Mouse (Mus musculus) gastrocnemius, postnatal 4 days (tissue): ENCODE results near the gene March1. TPM values are rescaled to one million over a fixed set of nuclear protein-coding genes. Genes with fewer than 3 reads are reported as not detected.

Experiments used
- DNase-seq, 2 experiments: peaks; one replicate each; pipeline ENCODE4 v3.0.0; 2021 to 2022; ENCODE audit warnings: low spot score in 2 of 2, mixed read lengths in 2 of 2
- total RNA-seq, 2 experiments: library from RNA; stranded (reverse); gene quantifications; 2 replicates each; pipeline ENCODE4 v1.2.3; 2021

The March1 gene
- total RNA-seq, 2 experiments from 2014 or later: 0.86 to 0.93 TPM

DNA sequence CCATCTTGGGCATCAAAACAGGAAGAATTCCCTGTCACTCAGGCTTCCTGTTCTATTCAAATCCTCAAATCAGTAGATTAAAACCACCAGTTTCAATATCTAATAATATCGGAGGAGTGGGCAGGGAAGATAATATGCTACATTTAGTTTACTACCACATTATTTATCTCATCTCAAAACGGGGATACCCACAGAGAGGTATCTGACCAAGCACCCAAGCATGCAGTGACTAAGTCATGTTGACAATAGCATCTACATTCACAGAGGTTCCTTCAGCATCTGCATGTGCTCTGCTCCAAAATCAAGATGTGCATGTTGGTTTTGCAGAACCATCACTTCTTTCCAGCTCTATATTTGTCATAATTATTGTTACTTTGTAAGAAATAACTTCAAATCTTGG is 364.3 kb downstream of the March1 start:
- no peak for DNase-seq

DNA sequence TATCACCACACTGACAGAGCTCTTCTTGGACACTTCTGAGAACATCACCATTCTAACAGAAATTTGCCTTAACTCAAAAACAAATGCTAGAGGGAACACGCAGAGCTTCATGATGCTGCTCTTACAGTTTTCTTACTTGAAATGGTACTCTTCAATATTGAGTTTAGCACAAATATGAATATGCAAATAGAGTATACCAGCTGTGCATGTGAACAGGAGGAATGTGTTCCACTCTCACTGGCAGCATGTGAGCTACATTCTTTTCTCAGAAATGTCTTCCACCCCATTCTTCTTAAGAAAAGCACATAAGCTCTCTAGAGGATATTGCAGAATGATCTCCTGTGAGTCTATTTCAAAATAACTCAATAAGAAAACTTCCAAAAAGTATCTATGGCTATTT is 370.0 kb downstream of the March1 start:
- no peak for DNase-seq

DNA sequence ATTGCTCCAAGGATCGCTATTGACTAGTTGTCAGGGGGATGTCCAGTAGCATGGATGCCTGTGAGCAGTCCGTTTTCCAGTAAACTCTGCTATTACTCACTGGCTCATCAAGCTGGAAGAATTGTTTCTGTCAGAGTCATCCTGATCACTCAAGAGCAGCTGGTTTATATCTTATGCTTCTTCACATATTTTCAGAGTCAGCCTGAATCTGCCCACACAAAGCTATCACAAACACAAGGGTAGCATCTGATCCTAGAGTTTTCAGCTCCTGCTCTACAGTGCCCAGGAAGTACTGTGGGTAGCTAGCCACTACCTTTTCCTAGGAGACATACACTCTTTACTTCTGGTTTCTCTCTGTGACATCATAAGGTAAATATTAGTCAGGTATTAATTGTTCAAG is 405.1 kb downstream of the March1 start:
- no peak for DNase-seq

GRCm38 (mm10) chr8:66033651-66034050 is 416.0 kb downstream of the March1 start:
- DNase-seq: no peak

DNA sequence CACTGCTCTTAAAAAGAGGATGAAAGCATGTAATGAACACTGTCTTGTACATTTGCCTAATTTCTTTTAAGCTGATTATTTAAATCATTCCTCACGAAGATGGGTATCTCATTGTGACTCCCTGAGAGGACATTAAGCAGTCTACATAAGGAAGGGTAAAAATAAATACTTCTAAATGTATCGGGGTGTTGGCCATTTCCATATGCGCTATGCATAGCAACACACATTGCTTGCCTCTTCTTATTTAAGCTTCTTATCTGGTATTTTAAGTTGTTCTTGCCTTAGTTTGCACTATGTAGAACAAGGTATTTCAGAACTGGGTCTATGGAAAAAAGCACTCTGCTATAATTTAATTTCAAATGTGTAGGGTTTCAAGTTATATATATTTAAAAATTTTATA is 416.7 kb downstream of the March1 start:
- DNase-seq: no peak

DNA sequence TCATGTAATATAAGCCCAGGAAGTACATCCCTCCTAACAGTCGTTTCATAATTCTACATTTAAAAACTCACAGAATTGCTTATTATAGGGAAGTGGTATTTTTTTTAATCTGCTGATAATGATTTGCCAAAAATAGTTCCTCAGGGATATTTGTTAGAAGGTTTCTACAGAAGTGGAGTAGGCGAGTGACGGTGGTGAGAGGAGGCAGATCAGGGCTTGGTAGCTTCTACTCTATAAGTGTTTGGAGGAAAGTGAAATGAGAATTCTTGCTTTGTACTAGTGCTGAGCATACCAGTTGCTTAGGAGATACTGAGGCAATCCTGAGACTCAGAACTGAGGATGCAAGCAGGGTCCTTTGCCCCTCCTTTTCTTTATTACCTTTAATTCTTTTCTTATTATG is 476.5 kb downstream of the March1 start:
- no peak for DNase-seq

DNA sequence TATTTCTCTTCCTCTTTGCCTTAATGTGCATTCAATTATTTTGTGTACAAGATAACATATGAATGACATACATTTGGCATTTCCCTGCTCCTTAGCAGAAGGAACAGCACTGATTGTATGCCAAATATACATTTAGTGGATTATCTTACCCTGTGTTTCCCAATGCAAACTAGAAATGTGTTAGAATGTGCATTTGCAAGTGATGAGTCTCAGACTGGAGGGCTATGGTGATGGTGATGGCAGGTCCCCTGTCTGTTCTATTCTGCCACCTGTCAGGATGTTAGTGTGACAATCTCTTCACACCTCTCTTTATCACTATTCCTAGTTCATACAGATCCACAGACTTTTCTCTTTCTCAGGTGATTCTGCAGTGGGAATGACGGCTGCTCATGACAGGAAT is 480.4 kb downstream of the March1 start:
- DNase-seq: no peak

DNA sequence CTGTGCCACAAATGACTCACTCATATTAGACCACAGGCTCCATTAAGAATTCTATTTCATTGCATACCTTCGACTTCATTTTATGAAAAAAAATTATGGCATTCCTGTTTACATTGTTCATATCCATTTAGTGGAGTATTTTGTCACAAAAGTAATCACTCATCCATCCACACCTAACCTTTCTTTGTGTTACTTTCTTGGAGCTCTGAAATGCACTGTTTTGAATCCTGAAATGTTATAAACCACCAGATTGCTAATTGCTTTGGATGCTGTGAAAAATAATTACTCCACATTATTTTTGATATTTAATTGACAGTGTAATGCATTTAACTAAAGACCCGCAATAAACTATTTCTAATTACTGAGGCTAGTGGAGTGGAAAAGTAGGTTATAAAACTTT is 501.6 kb downstream of the March1 start:
- DNase-seq: no peak

- DNase-seq: no peak
Measured at GRCm38 (mm10) chr8:66159648-66160047, 541.9 kb downstream of the March1 start.

- DNase-seq: no peak
Measured at GRCm38 (mm10) chr8:66166835-66167234, 549.1 kb downstream of the March1 start.

DNA sequence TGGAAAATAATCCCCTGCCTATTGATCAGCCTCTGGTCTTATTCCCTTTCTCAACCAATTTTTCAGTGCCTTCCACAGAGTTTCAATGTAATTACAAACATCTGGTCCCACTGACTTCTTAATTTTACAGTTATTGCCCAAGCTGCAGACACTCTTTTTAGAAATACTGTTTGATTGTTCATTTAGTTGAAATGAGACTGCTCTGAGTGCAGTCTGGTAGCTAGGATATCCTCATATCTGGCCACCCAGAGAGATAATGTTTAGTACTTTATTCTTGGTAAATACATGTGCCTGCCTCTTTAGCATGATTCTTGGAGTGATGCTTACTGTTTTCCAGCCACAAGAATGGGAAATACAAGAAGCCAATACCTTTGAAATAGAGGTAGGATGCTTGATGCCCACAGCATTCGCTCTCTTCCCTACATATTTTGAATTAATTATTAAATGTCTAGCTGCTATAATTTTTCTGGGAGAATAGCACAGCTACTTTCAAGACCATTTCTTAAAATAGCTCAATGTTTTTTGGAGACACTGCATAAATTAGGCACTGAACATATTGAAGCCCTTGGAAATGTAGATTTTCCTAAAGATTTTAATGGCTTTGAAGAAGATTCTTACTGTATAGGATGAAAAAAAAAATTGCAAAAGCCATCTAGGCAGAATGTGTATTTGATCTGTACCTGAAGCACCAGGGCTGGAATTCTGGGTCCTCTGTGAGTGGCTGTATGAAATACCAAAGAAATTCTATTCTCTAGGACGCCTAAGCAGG is 549.9 kb downstream of the March1 start:
- DNase-seq: no peak

GRCm38 (mm10) chr8:66179336-66179735 is 561.6 kb downstream of the March1 start:
- DNase-seq: no peak

- no peak for DNase-seq
Measured at GRCm38 (mm10) chr8:66181265-66181664, 563.6 kb downstream of the March1 start.

DNA sequence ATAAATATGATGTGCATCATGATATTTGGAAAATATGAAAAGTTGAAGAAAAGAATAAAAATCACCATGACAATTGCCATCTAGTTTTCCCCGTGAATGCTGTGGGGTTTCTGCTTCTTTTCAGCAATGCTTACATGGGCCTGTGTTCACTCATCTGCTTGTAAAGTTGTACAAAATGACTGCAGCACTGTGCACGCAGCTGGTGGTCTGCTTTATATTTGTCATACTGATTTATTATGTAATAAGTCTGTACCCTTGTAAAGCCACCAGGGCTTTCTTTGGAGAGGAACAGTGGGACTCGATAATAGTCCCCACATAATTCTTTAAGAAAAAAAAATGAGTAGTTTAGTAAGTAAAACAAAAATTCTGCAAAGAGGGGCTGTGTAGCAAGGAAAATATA is 564.6 kb downstream of the March1 start:
- no peak for DNase-seq

DNA sequence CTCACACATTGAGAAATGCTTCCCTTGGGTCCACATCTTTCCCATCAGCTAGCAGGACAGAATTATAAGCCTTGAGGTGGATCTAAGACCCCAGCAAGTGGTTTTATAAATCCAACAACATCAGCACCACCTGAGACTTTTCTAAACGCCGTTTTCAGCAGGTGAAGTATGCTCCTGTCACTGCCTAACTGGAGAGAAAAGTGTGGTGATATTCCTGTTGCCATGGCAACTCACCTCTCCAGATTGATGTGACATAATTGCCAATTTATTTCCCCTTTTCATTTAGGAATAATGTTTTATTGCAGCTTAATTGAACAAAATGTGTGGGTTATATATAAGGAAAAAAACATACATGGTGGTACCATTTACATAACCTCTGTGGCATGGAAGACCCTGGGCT is 565.8 kb downstream of the March1 start:
- no peak for DNase-seq

GRCm38 (mm10) chr8:66185226-66185625 is 567.5 kb downstream of the March1 start:
- DNase-seq: no peak

DNA sequence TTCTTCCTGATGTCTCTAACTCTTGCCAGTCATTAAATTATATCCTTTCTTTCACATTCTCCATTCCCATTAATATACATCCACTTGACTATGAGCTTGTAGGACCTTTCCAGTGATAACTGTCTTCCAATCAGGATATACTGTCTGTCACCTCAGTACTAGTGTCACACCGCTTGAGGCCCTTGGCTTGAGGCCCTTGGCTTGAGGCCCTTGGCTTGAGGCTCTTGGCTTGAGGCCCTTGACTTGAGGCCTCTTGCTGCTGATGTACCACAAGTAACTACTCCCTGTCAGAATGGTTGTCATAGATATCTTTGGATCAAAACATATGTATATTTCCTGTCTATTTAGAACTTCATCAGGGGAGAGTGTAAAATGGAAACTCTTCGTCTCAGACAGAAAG is 576.7 kb downstream of the March1 start:
- no peak for DNase-seq

GRCm38 (mm10) chr8:66200169-66200568 is 582.5 kb downstream of the March1 start:
- DNase-seq: no peak

- no peak for DNase-seq
Measured at GRCm38 (mm10) chr8:66203814-66204438, 586.2 kb downstream of the March1 start.

DNA sequence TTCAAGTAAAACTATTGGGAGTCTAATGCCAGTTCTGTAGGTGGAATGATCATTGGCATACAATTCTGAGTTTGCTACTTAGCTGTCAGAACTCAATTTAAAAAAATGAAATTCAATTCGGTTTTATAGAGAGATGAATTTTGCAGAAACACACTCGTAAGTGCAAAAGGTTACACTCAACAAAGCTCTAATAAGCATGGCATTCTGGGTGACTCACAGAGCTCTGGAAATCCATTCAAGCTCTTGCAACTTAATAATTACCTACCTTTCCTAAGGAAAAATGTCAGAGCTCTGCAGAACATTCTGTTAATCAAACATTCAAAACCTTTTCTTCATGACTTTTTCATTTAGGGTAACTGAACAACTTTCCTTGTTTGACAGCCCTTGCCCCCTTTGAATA is 591.9 kb downstream of the March1 start:
- DNase-seq: no peak

DNA sequence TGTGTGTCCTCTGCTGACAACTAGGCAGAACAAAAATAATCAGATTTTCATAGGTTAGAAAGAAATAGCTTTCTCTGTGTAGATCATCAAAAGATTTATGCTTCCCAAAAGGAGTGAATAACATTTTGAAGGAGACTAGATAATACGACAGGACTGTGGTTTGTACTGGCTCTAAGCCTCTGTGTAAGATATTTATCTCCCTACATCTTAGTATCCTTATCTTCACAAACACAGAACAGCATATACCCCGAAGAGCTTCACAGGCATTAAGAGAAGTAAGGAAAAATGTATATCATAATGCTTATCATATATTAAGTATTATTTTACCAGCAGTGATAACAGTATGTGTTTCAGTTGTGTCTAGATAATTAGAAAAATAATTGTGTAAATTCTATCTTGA is 592.6 kb downstream of the March1 start:
- no peak for DNase-seq

- DNase-seq: no peak
Measured at GRCm38 (mm10) chr8:66219974-66220373, 602.3 kb downstream of the March1 start.

DNA sequence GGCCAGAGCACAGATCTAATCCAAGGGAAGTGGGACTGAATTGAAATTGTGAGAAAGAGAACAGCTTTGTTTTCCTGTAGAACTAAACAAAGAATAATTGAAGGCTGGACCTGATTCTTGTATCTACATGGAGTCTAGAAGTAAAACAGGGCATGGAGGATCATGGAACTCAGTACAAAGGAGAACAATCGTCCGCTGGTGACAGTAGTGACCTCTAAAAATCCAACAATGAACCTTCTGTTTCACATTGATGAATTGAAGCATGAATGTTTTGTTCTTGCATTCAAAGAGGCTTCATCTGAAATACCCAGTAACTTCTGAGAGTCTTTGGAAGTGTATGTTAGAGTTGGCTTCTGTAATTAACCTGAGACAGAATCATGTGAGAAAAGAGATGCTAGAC is 612.2 kb downstream of the March1 start:
- DNase-seq: no peak
